Mouse (Mus musculus) midbrain, embryonic 11.5 days (tissue): Measurements from ENCODE around the gene Armh1. TPM values are rescaled to one million over a fixed set of nuclear protein-coding genes. Genes with fewer than 3 reads are reported as not detected.
A peak's percentile ranks its signal among the peaks of the same experiment; 100 is the strongest.

Experiments used
- ATAC-seq: fragments of 200-750 bp; cut with Nextera tagmentation; 2 replicates; pipeline ENCODE4 v1.8.0; 2017; ENCODE audit warnings: moderate TSS enrichment, moderate library complexity; ENCODE audit not compliant: low FRiP score
- DNase-seq: peaks from one replicate; pipeline ENCODE4 v3.0.0; 2015; ENCODE audit warnings: low spot score; ENCODE audit errors: missing footprints
- H3K27ac ChIP-seq: fragments of 300-500 bp; sonication (generic); 2 replicates; pipeline ENCODE4 v1.5.1; 2014; ENCODE audit warnings: low read depth, low read length
- H3K27me3 ChIP-seq: fragments of 300-500 bp; sonication (generic); 2 replicates; pipeline ENCODE4 v1.6.1; 2014; ENCODE audit warnings: mild to moderate bottlenecking, low read length, moderate library complexity, mixed read lengths; ENCODE audit not compliant: control insufficient read depth, insufficient read depth
- H3K36me3 ChIP-seq: fragments of 300-500 bp; sonication (generic); 2 replicates; pipeline ENCODE4 v1.6.1; 2014; ENCODE audit warnings: mild to moderate bottlenecking, low read length, moderate library complexity, mixed read lengths; ENCODE audit not compliant: control insufficient read depth, insufficient read depth
- H3K4me1 ChIP-seq: fragments of 300-500 bp; sonication (generic); 2 replicates; pipeline ENCODE4 v1.6.1; 2014; ENCODE audit warnings: low read length; ENCODE audit not compliant: control insufficient read depth, insufficient read depth
- H3K4me2 ChIP-seq: fragments of 300-500 bp; sonication (generic); 2 replicates; pipeline ENCODE4 v1.6.1; 2014; ENCODE audit warnings: mild to moderate bottlenecking, moderate library complexity
- H3K4me3 ChIP-seq: fragments of 300-500 bp; sonication (generic); 2 replicates; pipeline ENCODE4 v1.5.1; 2014; ENCODE audit warnings: low read depth, low read length
- H3K9ac ChIP-seq: fragments of 300-500 bp; sonication (generic); 2 replicates; pipeline ENCODE4 v1.6.1; 2014; ENCODE audit warnings: low read length
- H3K9me3 ChIP-seq: fragments of 300-500 bp; sonication (generic); 2 replicates; pipeline ENCODE4 v1.6.1; 2016; ENCODE audit warnings: low read length; ENCODE audit not compliant: control insufficient read depth
- WGBS: fragments of 180-500 bp; shearing (Covaris S2); extraction: QIAGEN DNeasy Blood & Tissue Kit; methylation state at CpG from one replicate; pipeline ENCODE4 v1.1.7; 2014; 5-methylcytosine and 5-hydroxymethylcytosine counted together
- polyA plus RNA-seq: library from polyadenylated mRNA; unstranded; fragments of >200 nt; fragmentation: Nextera tagmentation; extraction: Ambion mirVana; gene quantifications from 2 replicates; pipeline ENCODE4 v1.2.1, GENCODE M21; 2014

Armh1 gene
- polyA plus RNA-seq, 1 experiment from 2014 or later: 0.34 TPM

GRCm38 (mm10) chr4:117218517-117219219, 33.3 kb downstream of the Armh1 start:
- ATAC-seq: 0 out of 2 replicates have a peak, but pooled peaks have one; percentile 38
- Histone ChIP-seq H3K4me1 (no peaks in the 10 kb centered on the region), H3K36me3 (no peaks in the 10 kb centered on the region), H3K27me3 (no peaks in the 10 kb centered on the region), H3K9ac (no peak overlapping the region), H3K4me3 (no peak overlapping the region), H3K27ac (no peak overlapping the region), H3K4me2 (no peak overlapping the region), H3K9me3 (no peaks in the 10 kb centered on the region)
- WGBS: 36% methylated on average over 10 of the region's 10 CpGs
- peak; percentile 89 for DNase-seq

GRCm38 (mm10) chr4:117217029-117217428, 34.9 kb downstream of the Armh1 start:
- no peaks in the 10 kb centered on the region for H3K9me3 ChIP-seq
- DNase-seq (peak; percentile 26), ATAC-seq (no peak)
- WGBS: 80% methylated on average over 5 of the region's 5 CpGs
- no peaks in the 10 kb centered on the region for H3K36me3 ChIP-seq
- H3K4me1 ChIP-seq: no peaks in the 10 kb centered on the region
- no peak overlapping the region for H3K9ac ChIP-seq
- no peaks in the 10 kb centered on the region for H3K27me3 ChIP-seq
- no peak overlapping the region for H3K4me2 ChIP-seq
- no peak overlapping the region for H3K27ac ChIP-seq
- no peak overlapping the region for H3K4me3 ChIP-seq

- 67% methylated on average over 6 of the region's 6 CpGs for WGBS
- H3K4me2 ChIP-seq: no peak overlapping the region
- no peak for ATAC-seq
- H3K4me1 ChIP-seq: no peaks in the 10 kb centered on the region
- no peak overlapping the region for H3K27ac ChIP-seq
- H3K9me3 ChIP-seq: no peaks in the 10 kb centered on the region
- H3K27me3 ChIP-seq: no peaks in the 10 kb centered on the region
- DNase-seq: peak; percentile 51
- H3K36me3 ChIP-seq: no peaks in the 10 kb centered on the region
- no peak overlapping the region for H3K9ac ChIP-seq
- no peak overlapping the region for H3K4me3 ChIP-seq
These were observed 37.7 kb downstream of the Armh1 start for GRCm38 (mm10) chr4:117214250-117214649.

GRCm38 (mm10) chr4:117210147-117211074, 41.5 kb downstream of the Armh1 start:
- 0 out of 2 replicates have a peak overlapping the region, but pooled peaks have one; percentile 35 for H3K27ac ChIP-seq
- no peaks in the 10 kb centered on the region for H3K36me3 ChIP-seq
- no peaks in the 10 kb centered on the region for H3K27me3 ChIP-seq
- peak; percentile 98 for DNase-seq
- no peak overlapping the region for H3K4me3 ChIP-seq
- no peak overlapping the region for H3K4me2 ChIP-seq
- ATAC-seq: peak; percentile 77
- WGBS: 3% methylated on average over 20 of the region's 20 CpGs
- H3K4me1 ChIP-seq: no peaks in the 10 kb centered on the region
- peak overlapping the region; percentile 30; the same call in 1 of the 2 replicates for H3K9ac ChIP-seq
- no peaks in the 10 kb centered on the region for H3K9me3 ChIP-seq

GRCm38 (mm10) chr4:117209592-117209991, 42.3 kb downstream of the Armh1 start:
- H3K4me2 ChIP-seq: no peak overlapping the region
- no peak overlapping the region for H3K9ac ChIP-seq
- DNase-seq: peak; percentile 65
- H3K9me3 ChIP-seq: no peaks in the 10 kb centered on the region
- H3K27me3 ChIP-seq: no peaks in the 10 kb centered on the region
- no peak for ATAC-seq
- no peaks in the 10 kb centered on the region for H3K4me1 ChIP-seq
- WGBS: 83% methylated on average over 6 of the region's 6 CpGs
- no peak overlapping the region for H3K27ac ChIP-seq
- no peak overlapping the region for H3K4me3 ChIP-seq
- H3K36me3 ChIP-seq: no peaks in the 10 kb centered on the region

- no peak overlapping the region for H3K9ac ChIP-seq
- WGBS: 65% methylated on average over 4 of the region's 4 CpGs
- no peaks in the 10 kb centered on the region for H3K36me3 ChIP-seq
- H3K9me3 ChIP-seq: no peaks in the 10 kb centered on the region
- no peak overlapping the region for H3K4me2 ChIP-seq
- no peak overlapping the region for H3K27ac ChIP-seq
- H3K27me3 ChIP-seq: no peaks in the 10 kb centered on the region
- ATAC-seq (no peak; the same call in 1 of the 2 replicates), DNase-seq (no peak)
- H3K4me1 ChIP-seq: no peaks in the 10 kb centered on the region
- H3K4me3 ChIP-seq: no peak overlapping the region
These were observed 49.0 kb downstream of the Armh1 start for GRCm38 (mm10) chr4:117202992-117203354.

- DNase-seq: peak; percentile 98
These were observed 49.6 kb downstream of the Armh1 start for GRCm38 (mm10) chr4:117202046-117202991.

GRCm38 (mm10) chr4:117191804-117192203, 60.1 kb downstream of the Armh1 start:
- Histone ChIP-seq H3K4me2 (no peak overlapping the region), H3K4me1 (no peaks in the 10 kb centered on the region), H3K27ac (no peak overlapping the region), H3K36me3 (no peaks in the 10 kb centered on the region), H3K9me3 (no peaks in the 10 kb centered on the region), H3K27me3 (no peaks in the 10 kb centered on the region), H3K9ac (no peak overlapping the region), H3K4me3 (no peak overlapping the region)
- no peak for ATAC-seq
- 95% methylated on average over 14 of the region's 14 CpGs for WGBS
- DNase-seq: no peak

More at GRCm38 (mm10) chr4:117202046-117202991, 49.6 kb downstream of the Armh1 start:
- WGBS: 1% methylated on average over 25 of the region's 25 CpGs
- no peaks in the 10 kb centered on the region for H3K9me3 ChIP-seq
- peak overlapping the region; percentile 32; the same call in 1 of the 2 replicates for H3K27ac ChIP-seq
- no peaks in the 10 kb centered on the region for H3K36me3 ChIP-seq
- ATAC-seq: peak; percentile 83
- H3K27me3 ChIP-seq: no peaks in the 10 kb centered on the region
- peak overlapping the region; percentile 34 for H3K4me2 ChIP-seq
- H3K4me3 ChIP-seq: peak overlapping the region; percentile 24
- no peaks in the 10 kb centered on the region for H3K4me1 ChIP-seq
- peak overlapping the region; percentile 64 for H3K9ac ChIP-seq
